Mouse (Mus musculus) heart, postnatal 0 days (tissue): Measurements from ENCODE around the gene Ntng2. TPM values are rescaled to one million over a fixed set of nuclear protein-coding genes. Genes with fewer than 3 reads are reported as not detected.

Source experiments
- ATAC-seq: fragments of 200-750 bp; cut with Nextera tagmentation; 2 replicates; pipeline ENCODE4 v1.8.0; 2017; ENCODE audit warnings: low read depth, moderate number of reproducible peaks, moderate library complexity; ENCODE audit not compliant: insufficient read depth
- DNase-seq: peaks from one replicate; pipeline ENCODE4 v3.0.0-alpha.2; 2016; ENCODE audit warnings: low spot score
- H3K27ac ChIP-seq: fragments of 300-500 bp; sonication (generic); 2 replicates; pipeline ENCODE4 v1.5.1; 2014; ENCODE audit warnings: low read depth, mild to moderate bottlenecking
- H3K27me3 ChIP-seq: fragments of 300-500 bp; sonication (generic); 2 replicates; pipeline ENCODE4 v1.6.1; 2014; ENCODE audit warnings: low read length, mixed read lengths; ENCODE audit not compliant: control insufficient read depth, insufficient read depth
- H3K36me3 ChIP-seq: fragments of 300-500 bp; sonication (generic); replicated peaks from 2 replicates; pipeline ENCODE4 v1.6.1; 2014; ENCODE audit warnings: low read length, mixed read lengths; ENCODE audit not compliant: control insufficient read depth, insufficient read depth
- H3K4me1 ChIP-seq: fragments of 300-500 bp; sonication (generic); 2 replicates; pipeline ENCODE4 v1.6.1; 2014; ENCODE audit warnings: antibody characterized with exemption; ENCODE audit not compliant: control insufficient read depth, insufficient read depth
- H3K4me2 ChIP-seq: fragments of 300-500 bp; sonication (generic); 2 replicates; pipeline ENCODE4 v1.6.1; 2014; ENCODE audit warnings: low read depth, mild to moderate bottlenecking, low read length, moderate library complexity
- H3K4me3 ChIP-seq: fragments of 300-500 bp; sonication (generic); 2 replicates; pipeline ENCODE4 v1.5.1; 2014; ENCODE audit warnings: low read depth, low read length
- H3K9ac ChIP-seq: fragments of 300-500 bp; sonication (generic); replicated peaks from 2 replicates; pipeline ENCODE4 v1.6.1; 2014; ENCODE audit warnings: low read depth, low read length, mixed read lengths
- H3K9me3 ChIP-seq: fragments of 300-500 bp; sonication (generic); replicated peaks from 2 replicates; pipeline ENCODE4 v1.6.1; 2016; ENCODE audit warnings: low read length; ENCODE audit not compliant: control insufficient read depth
- CTCF ChIP-seq: IDR thresholded peaks from 2 replicates; pipeline ENCODE4 v1.5.1; 2016; ENCODE audit warnings: antibody characterized with exemption, control low read depth, low read depth
- EP300 ChIP-seq: IDR thresholded peaks from 2 replicates; pipeline ENCODE4 v1.6.1; 2016; ENCODE audit warnings: antibody characterized with exemption, low read depth
- WGBS: fragments of 180-500 bp; shearing (Covaris S2); extraction: QIAGEN DNeasy Blood & Tissue Kit; methylation state at CpG from one replicate; pipeline ENCODE4 v1.1.7; 2014; 5-methylcytosine and 5-hydroxymethylcytosine counted together
- polyA plus RNA-seq: library from polyadenylated mRNA; unstranded; fragments of >200 nt; fragmentation: Nextera tagmentation; extraction: Ambion mirVana; gene quantifications from 2 replicates; pipeline ENCODE4 v1.2.1, GENCODE M21; 2015
- total RNA-seq: library from RNA; depleted of rRNA; stranded (reverse); fragments of >200 nt; gene quantifications from 2 replicates; pipeline ENCODE4 v1.2.3, GENCODE M21; 2014; ENCODE audit warnings: low replicate concordance

Ntng2 gene
- total and polyA plus RNA-seq, 2 experiments from 2014 or later = 0.12 to 0.73 TPM

- WGBS = 52% methylated on average over 10 of the region's 10 CpGs
- no peak for DNase-seq
- no peaks in the 10 kb centered on the region for H3K36me3 ChIP-seq
- TF ChIP-seq EP300 (no peak), CTCF (no peak)
- H3K4me2 ChIP-seq = no peak overlapping the region
- H3K9ac ChIP-seq = no peak overlapping the region
- H3K27me3 ChIP-seq = peaks cover 26% of the 10 kb centered on the region
- H3K4me3 ChIP-seq = no peak overlapping the region
- H3K27ac ChIP-seq = no peak overlapping the region
- H3K4me1 ChIP-seq = peaks cover 9% of the 10 kb centered on the region
- H3K9me3 ChIP-seq = no peaks in the 10 kb centered on the region
- ATAC-seq = no peak
Measured at GRCm38 (mm10) chr2:29191216-29192215, 61.3 kb downstream of the Ntng2 start.

GRCm38 (mm10) chr2:29190392-29190791 is 62.4 kb downstream of the Ntng2 start:
- TF ChIP-seq CTCF = no peak
- no peak for TF ChIP-seq EP300
- peaks cover 9% of the 10 kb centered on the region for H3K4me1 ChIP-seq
- peak; percentile 59; the same call in 1 of the 2 replicates for ATAC-seq
- DNase-seq = no peak
- no peaks in the 10 kb centered on the region for H3K36me3 ChIP-seq
- no peak overlapping the region for H3K9ac ChIP-seq
- H3K27me3 ChIP-seq = peaks cover 14% of the 10 kb centered on the region
- H3K27ac ChIP-seq = no peak overlapping the region
- WGBS = 59% methylated on average over 7 of the region's 7 CpGs
- no peaks in the 10 kb centered on the region for H3K9me3 ChIP-seq
- no peak overlapping the region for H3K4me2 ChIP-seq
- no peak overlapping the region for H3K4me3 ChIP-seq

DNA sequence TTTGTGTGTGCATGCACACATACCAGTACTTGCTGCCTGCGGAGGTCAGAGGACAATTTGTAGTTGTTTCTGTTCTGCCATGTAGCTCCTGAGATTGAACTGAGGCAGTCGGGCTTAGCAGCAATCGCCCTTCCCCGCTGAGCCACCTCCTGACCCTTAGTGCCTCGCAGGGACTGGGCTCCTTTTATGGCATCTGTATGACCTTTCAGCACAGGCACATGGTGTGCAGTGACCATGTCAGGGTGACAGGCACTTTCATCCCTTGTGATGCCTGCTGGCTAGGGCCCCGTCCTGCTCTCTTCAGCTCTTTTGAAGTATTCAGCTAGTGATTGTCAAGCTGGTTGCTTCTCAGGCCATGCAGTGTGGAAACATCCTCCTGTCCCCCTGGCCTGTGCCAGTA is 66.6 kb downstream of the Ntng2 start:
- Histone ChIP-seq H3K36me3 (0 out of 2 replicates have a peak, but pooled peaks cover 4% of the 10 kb centered on the region), H3K27me3 (no peaks in the 10 kb centered on the region), H3K4me1 (peaks cover 9% of the 10 kb centered on the region; the same call in 1 of the 2 replicates), H3K4me2 (no peak overlapping the region), H3K4me3 (no peak overlapping the region), H3K9ac (no peak overlapping the region), H3K9me3 (no peaks in the 10 kb centered on the region), H3K27ac (no peak overlapping the region)
- ATAC-seq (no peak), DNase-seq (no peak)
- WGBS = 65% methylated on average over 6 of the region's 6 CpGs
- TF ChIP-seq CTCF = no peak
- TF ChIP-seq EP300 = no peak

DNA sequence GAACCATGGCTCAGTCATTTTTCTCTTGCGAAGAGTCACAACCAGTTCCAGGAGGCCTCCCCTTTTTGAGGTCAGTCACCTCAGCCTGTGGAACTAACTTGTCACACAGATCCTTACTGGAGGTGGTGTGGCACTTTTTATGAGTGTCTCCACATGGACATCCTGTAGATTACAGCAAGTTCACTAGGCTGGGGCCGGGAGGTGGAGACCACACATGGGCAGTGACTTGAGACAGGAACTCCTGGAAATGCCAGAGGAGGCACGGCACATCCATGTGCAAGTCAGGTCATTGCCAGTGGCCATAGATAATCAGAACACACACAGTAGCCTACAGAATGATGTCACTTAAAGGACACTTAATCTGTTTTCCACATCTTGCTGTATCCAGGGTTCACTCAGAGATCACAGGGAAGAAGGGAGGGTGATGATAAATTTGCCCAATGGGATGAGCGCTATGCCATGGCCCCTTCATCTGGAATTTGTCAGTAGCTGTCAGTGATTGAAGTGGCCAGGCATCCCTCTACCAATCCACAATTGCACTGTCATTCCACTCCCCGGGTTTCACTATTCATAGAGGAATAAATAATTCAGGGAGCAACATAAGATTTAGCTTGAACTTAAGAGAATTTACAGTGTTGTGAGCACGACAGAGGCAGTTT is 69.4 kb downstream of the Ntng2 start:
- Histone ChIP-seq H3K9ac (no peak overlapping the region), H3K9me3 (no peaks in the 10 kb centered on the region), H3K4me3 (no peak overlapping the region), H3K27me3 (no peaks in the 10 kb centered on the region), H3K4me1 (peaks cover 6% of the 10 kb centered on the region; the same call in 1 of the 2 replicates), H3K4me2 (no peak overlapping the region), H3K36me3 (peaks cover 31% of the 10 kb centered on the region), H3K27ac (no peak overlapping the region)
- TF ChIP-seq EP300 = no peak
- no peak for TF ChIP-seq CTCF
- WGBS = 27% methylated on average over 6 of the region's 6 CpGs
- ATAC-seq (peak; percentile 20; the same call in 1 of the 2 replicates), DNase-seq (no peak)

DNA sequence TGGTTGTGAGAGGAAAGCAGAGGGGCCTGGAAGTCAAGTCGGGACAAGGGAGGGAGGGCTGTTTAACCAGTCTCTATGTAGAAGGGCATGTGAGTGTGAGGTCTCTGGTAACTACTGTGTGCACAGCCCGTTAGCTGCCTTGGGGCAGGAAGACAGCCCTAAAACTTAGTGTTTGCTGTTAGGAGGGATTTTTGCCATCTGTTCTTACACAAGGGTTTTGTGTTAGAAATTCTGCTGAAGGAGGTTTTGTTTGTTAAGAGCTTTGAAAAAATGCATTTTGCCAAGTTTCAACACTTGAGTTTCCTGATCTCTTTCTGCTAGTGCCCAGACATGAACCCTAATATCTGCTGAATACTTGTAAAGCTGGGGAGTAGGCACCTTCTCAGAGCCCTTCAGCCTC is 71.7 kb downstream of the Ntng2 start:
- H3K4me3 ChIP-seq = no peak overlapping the region
- no peaks in the 10 kb centered on the region for H3K9me3 ChIP-seq
- peaks cover 6% of the 10 kb centered on the region; the same call in 1 of the 2 replicates for H3K4me1 ChIP-seq
- DNase-seq = no peak
- H3K36me3 ChIP-seq = peaks cover 53% of the 10 kb centered on the region
- TF ChIP-seq CTCF = no peak
- no peak for TF ChIP-seq EP300
- 87% methylated on average over 2 of the region's 2 CpGs for WGBS
- ATAC-seq = no peak
- H3K27me3 ChIP-seq = no peaks in the 10 kb centered on the region
- no peak overlapping the region for H3K4me2 ChIP-seq
- H3K27ac ChIP-seq = no peak overlapping the region
- no peak overlapping the region for H3K9ac ChIP-seq
